Mouse (Mus musculus) left cerebral cortex, adult 2 months (tissue): ENCODE results near the gene Bnc2. TPM values are rescaled to one million over a fixed set of nuclear protein-coding genes. Genes with fewer than 3 reads are reported as not detected.

Experiments used
- DNase-seq, 2 experiments: peaks; one replicate each; pipeline ENCODE4 v3.0.0; 2021 to 2022; ENCODE audit warnings: low spot score in 2 of 2, mixed read lengths in 1 of 2; ENCODE audit errors: extremely low spot score in 1 of 2
- H3K27ac ChIP-seq: fragments of 200-600 bp; 2 replicates; pipeline ENCODE4 v1.8.1; 2022
- H3K4me3 ChIP-seq: fragments of 200-600 bp; 2 replicates; pipeline ENCODE4 v1.8.1; 2022
- CTCF ChIP-seq: fragments of 200-600 bp; IDR thresholded peaks from 2 replicates; pipeline ENCODE4 v1.8.1; 2022; ENCODE audit warnings: antibody characterized with exemption, mild to moderate bottlenecking, moderate library complexity
- intact Hi-C: fragments of 180-260 bp; cut with DNase I; formaldehyde crosslinking; loops from one replicate; pipeline ENCODE4 v1.15.1; 2025
- total RNA-seq, 2 experiments: library from RNA; stranded (reverse); gene quantifications; 2 replicates each; pipeline ENCODE4 v1.2.3; 2021

The Bnc2 gene
- total RNA-seq, 2 experiments from 2014 or later = 1.5 to 2.8 TPM

GRCm38 (mm10) chr4:84668949-84669605 lies 6.0 kb downstream of the Bnc2 start:
- H3K27ac ChIP-seq = no peak overlapping the region
- DNase-seq = no peak
- intact Hi-C loops = no loop called here
- no peak overlapping the region for H3K4me3 ChIP-seq
- no peak for TF ChIP-seq CTCF

DNA sequence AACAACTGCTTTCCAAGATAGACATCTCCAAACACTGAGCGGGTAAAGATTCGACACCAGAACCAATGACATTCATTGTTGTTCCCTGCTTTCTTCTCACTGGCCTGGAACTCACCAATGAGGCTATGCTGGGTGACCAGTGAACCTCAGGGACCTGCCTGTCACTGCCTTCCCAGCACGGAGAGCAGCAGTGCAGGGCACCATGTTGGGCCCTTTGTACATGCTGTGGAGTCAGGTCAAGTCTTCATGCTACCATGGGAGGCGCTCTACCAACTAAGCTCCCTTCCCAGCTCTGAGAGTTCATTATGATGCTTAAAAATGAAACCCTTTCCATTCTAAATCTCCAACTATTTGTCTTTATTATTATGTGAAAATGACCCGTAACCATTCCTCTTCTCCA lies 6.8 kb downstream of the Bnc2 start:
- no peak for TF ChIP-seq CTCF
- H3K4me3 ChIP-seq = no peak overlapping the region
- intact Hi-C loops = no loop called here
- no peak for DNase-seq
- H3K27ac ChIP-seq = no peak overlapping the region

DNA sequence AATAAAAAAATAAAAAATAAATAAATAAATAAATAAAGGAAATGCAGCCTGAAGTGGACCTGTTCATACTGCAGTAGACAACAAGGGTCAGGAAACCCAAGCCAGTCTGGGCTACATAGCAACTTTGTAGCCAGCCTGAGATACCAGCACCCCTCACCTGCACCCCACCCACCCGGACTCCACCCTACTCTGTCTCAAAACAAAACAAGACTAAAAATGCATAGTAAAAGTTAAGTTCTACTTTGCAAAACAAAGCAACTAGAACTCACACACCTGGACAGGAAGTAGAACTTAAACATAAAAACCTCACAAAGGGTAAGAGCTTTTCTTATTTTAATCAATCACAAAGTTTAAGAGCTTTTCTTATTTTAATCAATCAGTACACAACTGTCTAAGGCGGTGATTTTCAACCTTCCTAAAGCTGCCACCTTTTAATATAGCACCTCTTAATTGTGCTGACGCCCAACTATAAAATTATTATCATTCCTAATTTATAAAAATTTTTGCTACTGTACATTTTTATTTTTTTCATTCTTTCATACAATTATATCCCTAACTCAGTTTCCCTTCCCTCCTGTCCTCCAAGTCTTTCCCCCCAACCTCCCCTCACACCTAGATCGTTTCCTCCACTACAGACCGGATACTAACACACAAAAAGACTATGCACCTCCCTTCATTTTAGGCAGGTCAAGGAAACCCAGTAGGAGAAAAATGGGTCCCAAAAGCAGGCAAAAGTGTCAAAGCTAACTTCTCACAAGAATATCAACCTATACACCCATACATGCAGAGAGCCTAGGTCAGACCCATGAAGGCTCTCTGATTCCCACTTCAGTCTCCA lies 12.6 kb downstream of the Bnc2 start:
- TF ChIP-seq CTCF = no peak
- Histone ChIP-seq H3K4me3 (no peak overlapping the region), H3K27ac (no peak overlapping the region)
- DNase-seq = no peak
- intact Hi-C loops = no loop called here

DNA sequence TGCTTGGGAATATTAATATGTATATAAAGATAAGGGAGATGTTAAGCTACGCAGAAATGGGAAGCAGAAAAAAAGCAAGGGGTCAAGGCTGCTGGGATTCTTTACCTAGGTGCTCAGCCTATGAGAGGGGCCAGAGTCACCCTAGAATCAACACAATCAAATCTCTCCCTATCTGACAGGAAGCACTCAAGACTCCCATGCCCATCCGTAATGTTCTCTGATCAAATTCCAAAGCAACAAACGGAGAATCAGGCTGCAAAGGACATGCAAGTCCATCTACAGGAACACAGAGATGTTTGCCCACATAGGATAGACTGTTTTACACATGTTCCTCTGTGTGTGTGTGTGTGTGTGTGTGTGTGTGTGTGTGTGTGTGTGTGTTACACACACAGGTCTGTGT lies 13.7 kb downstream of the Bnc2 start:
- intact Hi-C loops = no loop called here
- Histone ChIP-seq H3K27ac (no peak overlapping the region), H3K4me3 (no peak overlapping the region)
- DNase-seq = no peak
- no peak for TF ChIP-seq CTCF

- Histone ChIP-seq H3K4me3 (no peak overlapping the region), H3K27ac (no peak overlapping the region)
- intact Hi-C loops = no loop called here
- no peak for DNase-seq
- no peak for TF ChIP-seq CTCF
Measured at GRCm38 (mm10) chr4:84651786-84652185, 23.3 kb downstream of the Bnc2 start.

GRCm38 (mm10) chr4:84646576-84646975 lies 28.5 kb downstream of the Bnc2 start:
- no peak for TF ChIP-seq CTCF
- H3K4me3 ChIP-seq = no peak overlapping the region
- intact Hi-C loops = no loop called here
- no peak overlapping the region for H3K27ac ChIP-seq
- no peak for DNase-seq

- intact Hi-C loops = no loop called here
- no peak for TF ChIP-seq CTCF
- H3K27ac ChIP-seq = no peak overlapping the region
- no peak overlapping the region for H3K4me3 ChIP-seq
- no peak for DNase-seq
Measured at GRCm38 (mm10) chr4:84639166-84639565, 35.9 kb downstream of the Bnc2 start.

GRCm38 (mm10) chr4:84637641-84638040 lies 37.4 kb downstream of the Bnc2 start:
- intact Hi-C loops = no loop called here
- no peak for DNase-seq
- H3K27ac ChIP-seq = no peak overlapping the region
- no peak overlapping the region for H3K4me3 ChIP-seq
- TF ChIP-seq CTCF = no peak

DNA sequence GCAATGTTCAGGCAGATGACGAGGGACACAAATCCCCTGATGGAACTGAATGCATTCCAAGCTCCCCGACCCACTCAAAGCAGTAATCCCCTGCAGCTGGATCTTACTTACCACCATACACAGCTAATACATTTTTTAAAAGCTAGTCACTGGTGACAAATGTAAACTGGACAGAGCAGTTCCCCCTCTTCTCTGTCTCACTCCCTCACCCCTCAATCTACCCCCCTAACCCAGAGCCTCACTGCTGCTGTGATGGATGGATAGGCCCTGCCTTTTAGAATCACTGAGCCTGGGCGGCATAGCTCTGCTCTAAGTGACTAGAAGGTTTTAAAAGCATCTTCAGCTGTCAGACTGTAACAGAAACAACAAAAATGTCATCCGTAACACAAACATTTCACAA lies 40.3 kb downstream of the Bnc2 start:
- no peak overlapping the region for H3K27ac ChIP-seq
- H3K4me3 ChIP-seq = no peak overlapping the region
- no peak for DNase-seq
- intact Hi-C loops = no loop called here
- no peak for TF ChIP-seq CTCF

GRCm38 (mm10) chr4:84633991-84634390 lies 41.1 kb downstream of the Bnc2 start:
- no peak for DNase-seq
- intact Hi-C loops = no loop called here

GRCm38 (mm10) chr4:84632832-84633789 lies 42.0 kb downstream of the Bnc2 start:
- no peak for TF ChIP-seq CTCF
- no peak for DNase-seq
- intact Hi-C loops = no loop called here
- no peak overlapping the region for H3K4me3 ChIP-seq
- H3K27ac ChIP-seq = no peak overlapping the region

More at GRCm38 (mm10) chr4:84633991-84634390, 41.1 kb downstream of the Bnc2 start:
- no peak overlapping the region for H3K4me3 ChIP-seq
- no peak for TF ChIP-seq CTCF
- H3K27ac ChIP-seq = no peak overlapping the region

- intact Hi-C loops = no loop called here
- TF ChIP-seq CTCF = no peak
- Histone ChIP-seq H3K27ac (no peak overlapping the region), H3K4me3 (no peak overlapping the region)
- DNase-seq = no peak
Measured at GRCm38 (mm10) chr4:84627616-84628015, 47.5 kb downstream of the Bnc2 start.
